Mouse (Mus musculus): ENCODE results near the gene Tmem255a.

Tmem255a gene

GRCm38 (mm10) chrX:38166592-38166991 lies 85.6 kb downstream of the Tmem255a start:
- no peak for DNase-seq (ENCODE audit: extremely low read depth, low read depth, low spot score)

DNA sequence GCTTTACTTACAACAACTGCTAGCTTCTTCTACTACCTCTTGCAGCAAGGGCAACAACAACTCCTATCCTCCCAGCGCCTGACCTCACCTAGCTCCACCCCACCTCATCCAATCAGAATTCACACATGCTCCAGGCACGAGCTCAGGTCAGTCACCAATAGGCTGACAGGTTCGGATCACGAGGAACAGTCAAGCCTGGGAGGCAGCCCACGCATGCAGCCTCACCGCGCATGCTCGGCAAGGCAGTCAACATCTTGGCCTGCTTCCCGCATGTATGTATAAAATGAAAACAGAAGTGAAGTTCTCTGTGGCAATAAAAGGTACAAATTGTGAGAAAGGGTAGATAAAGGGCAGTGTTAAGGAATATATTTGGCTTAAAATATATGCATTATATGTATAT lies 86.2 kb downstream of the Tmem255a start:
- DNase-seq (ENCODE audit: extremely low read depth, low read depth, low spot score) = no peak

- DNase-seq (ENCODE audit: extremely low read depth, low read depth, low spot score) = no peak
Measured at GRCm38 (mm10) chrX:38165315-38165714, 86.9 kb downstream of the Tmem255a start.

- no peak for DNase-seq (ENCODE audit: extremely low read depth, low read depth, low spot score)
Measured at GRCm38 (mm10) chrX:38159097-38159496, 93.1 kb downstream of the Tmem255a start.
